Mouse (Mus musculus): ENCODE measurements at regions not wholly inside any gene's neighbourhood (a gene's known extent, or its start where the extent isn't known, plus 50 kb on each side); places are given as distances from the start of the nearest gene placed in this dataset.

- TF ChIP-seq GATA1 (IDR thresholded peaks at IDR 0.05; ENCODE audit: low read length), result no peak
- no peak for TF ChIP-seq TAL1 (IDR thresholded peaks at IDR 0.05; ENCODE audit: low read length)
Observed at GRCm38 (mm10) chr7:137924464-137925167, 472.9 kb downstream of the Tcerg1l start.
